Mouse (Mus musculus) neural tube, embryonic 15.5 days (tissue): ENCODE data around the gene Coil. TPM values are rescaled to one million over a fixed set of nuclear protein-coding genes. Genes with fewer than 3 reads are reported as not detected.
"Not testable (repeated sequence)": the region's sequence is repeated elsewhere in the genome, so short reads cannot be mapped to it uniquely, and the experiment has no call there.

Experiments used
- ATAC-seq: fragments of 200-750 bp; cut with Nextera tagmentation; 2 replicates; pipeline ENCODE4 v1.8.0; 2017; ENCODE audit warnings: mild to moderate bottlenecking, moderate TSS enrichment, moderate library complexity; ENCODE audit not compliant: low FRiP score
- H3K27ac ChIP-seq: fragments of 300-500 bp; sonication (generic); replicated peaks from 2 replicates; pipeline ENCODE4 v1.5.1; 2015; ENCODE audit warnings: mild to moderate bottlenecking, inconsistent platforms
- H3K27me3 ChIP-seq: fragments of 300-500 bp; sonication (generic); replicated peaks from 2 replicates; pipeline ENCODE4 v1.6.1; 2015; ENCODE audit warnings: inconsistent platforms
- H3K36me3 ChIP-seq: fragments of 300-500 bp; sonication (generic); 2 replicates; pipeline ENCODE4 v1.6.1; 2015; ENCODE audit warnings: inconsistent platforms
- H3K4me1 ChIP-seq: fragments of 300-500 bp; sonication (generic); 2 replicates; pipeline ENCODE4 v1.6.1; 2015; ENCODE audit warnings: inconsistent platforms
- H3K4me2 ChIP-seq: fragments of 300-500 bp; sonication (generic); 2 replicates; pipeline ENCODE4 v1.6.1; 2015; ENCODE audit warnings: inconsistent platforms, mild to moderate bottlenecking, moderate library complexity
- H3K4me3 ChIP-seq: fragments of 300-500 bp; sonication (generic); replicated peaks from 2 replicates; pipeline ENCODE4 v1.5.1; 2015; ENCODE audit warnings: mild to moderate bottlenecking, inconsistent platforms
- H3K9ac ChIP-seq: fragments of 300-500 bp; sonication (generic); replicated peaks from 2 replicates; pipeline ENCODE4 v1.6.1; 2015; ENCODE audit warnings: mild to moderate bottlenecking, inconsistent platforms
- H3K9me3 ChIP-seq: fragments of 300-500 bp; sonication (generic); replicated peaks from 2 replicates; pipeline ENCODE4 v1.6.1; 2016; ENCODE audit warnings: inconsistent platforms
- WGBS: fragments of 180-500 bp; shearing (Covaris S2); methylation state at CpG from one replicate; pipeline ENCODE4 v1.1.7; 2015; ENCODE audit warnings: mixed read lengths; 5-methylcytosine and 5-hydroxymethylcytosine counted together
- polyA plus RNA-seq: library from polyadenylated mRNA; unstranded; fragments of >200 nt; fragmentation: Nextera tagmentation; extraction: Ambion mirVana; gene quantifications from 2 replicates; pipeline ENCODE4 v1.2.1, GENCODE M21; 2015

Coil gene
- polyA plus RNA-seq, 1 experiment from 2014 or later = 28.5 TPM

GRCm38 (mm10) chr11:88976320-88976719 is 6.3 kb downstream of the Coil start:
- 77% methylated on average over 2 of the region's 2 CpGs for WGBS
- H3K4me3 ChIP-seq = no peak overlapping the region

GRCm38 (mm10) chr11:88977188-88977587 is 7.1 kb downstream of the Coil start:
- Histone ChIP-seq H3K4me2 (no peak overlapping the region), H3K4me3 (no peak overlapping the region), H3K9me3 (no peaks in the 10 kb centered on the region), H3K27ac (no peak overlapping the region), H3K36me3 (peaks cover 10% of the 10 kb centered on the region; the same call in 1 of the 2 replicates), H3K4me1 (peaks cover 19% of the 10 kb centered on the region), H3K9ac (no peak overlapping the region), H3K27me3 (no peaks in the 10 kb centered on the region)
- 93% methylated on average over 5 of the region's 5 CpGs for WGBS
- ATAC-seq = no peak

More at GRCm38 (mm10) chr11:88976320-88976719, 6.3 kb downstream of the Coil start:
- H3K4me1 ChIP-seq = peaks cover 19% of the 10 kb centered on the region
- H3K9ac ChIP-seq = no peak overlapping the region
- ATAC-seq = no peak
- H3K36me3 ChIP-seq = peaks cover 3% of the 10 kb centered on the region; the same call in 1 of the 2 replicates
- no peaks in the 10 kb centered on the region for H3K9me3 ChIP-seq
- H3K4me2 ChIP-seq = no peak overlapping the region
- no peak overlapping the region for H3K27ac ChIP-seq
- no peaks in the 10 kb centered on the region for H3K27me3 ChIP-seq

- no peak overlapping the region for H3K27ac ChIP-seq
- H3K4me1 ChIP-seq = no peaks in the 10 kb centered on the region
- no peak for ATAC-seq
- H3K9me3 ChIP-seq = no peaks in the 10 kb centered on the region
- H3K4me2 ChIP-seq = no peak overlapping the region
- no peaks in the 10 kb centered on the region for H3K27me3 ChIP-seq
- WGBS = 92% methylated on average over 8 of the region's 8 CpGs
- no peak overlapping the region for H3K4me3 ChIP-seq
- no peak overlapping the region for H3K9ac ChIP-seq
- H3K36me3 ChIP-seq = peaks cover 43% of the 10 kb centered on the region
These were observed 11.3 kb downstream of the Coil start for GRCm38 (mm10) chr11:88981337-88981736.

GRCm38 (mm10) chr11:88986616-88987015 is 16.6 kb downstream of the Coil start:
- 91% methylated on average over 10 of the region's 10 CpGs for WGBS

GRCm38 (mm10) chr11:88988956-88989355 is 18.9 kb downstream of the Coil start:
- Histone ChIP-seq H3K9ac (no peak overlapping the region), H3K27me3 (no peaks in the 10 kb centered on the region), H3K4me1 (no peaks in the 10 kb centered on the region), H3K4me3 (no peak overlapping the region), H3K9me3 (no peaks in the 10 kb centered on the region), H3K36me3 (peaks cover 52% of the 10 kb centered on the region), H3K4me2 (no peak overlapping the region), H3K27ac (no peak overlapping the region)
- ATAC-seq = no peak
- 81% methylated on average over 5 of the region's 5 CpGs for WGBS

More at GRCm38 (mm10) chr11:88986616-88987015, 16.6 kb downstream of the Coil start:
- no peak for ATAC-seq
- Histone ChIP-seq H3K27me3 (no peaks in the 10 kb centered on the region), H3K4me2 (no peak overlapping the region), H3K9me3 (no peaks in the 10 kb centered on the region), H3K36me3 (peaks cover 73% of the 10 kb centered on the region), H3K4me3 (no peak overlapping the region), H3K27ac (no peak overlapping the region), H3K4me1 (no peaks in the 10 kb centered on the region), H3K9ac (no peak overlapping the region)

GRCm38 (mm10) chr11:88989530-88989929 is 19.5 kb downstream of the Coil start:
- WGBS = 81% methylated on average over 5 of the region's 5 CpGs
- ATAC-seq = no peak
- no peaks in the 10 kb centered on the region for H3K9me3 ChIP-seq
- peaks cover 49% of the 10 kb centered on the region for H3K36me3 ChIP-seq
- H3K4me2 ChIP-seq = no peak overlapping the region
- H3K27me3 ChIP-seq = no peaks in the 10 kb centered on the region
- H3K27ac ChIP-seq = no peak overlapping the region
- H3K4me3 ChIP-seq = no peak overlapping the region
- no peak overlapping the region for H3K9ac ChIP-seq
- no peaks in the 10 kb centered on the region for H3K4me1 ChIP-seq

- WGBS = 54% methylated on average over 7 of the region's 7 CpGs
- H3K4me2 ChIP-seq = no peak overlapping the region
These were observed 23.1 kb downstream of the Coil start for GRCm38 (mm10) chr11:88993186-88993585.

GRCm38 (mm10) chr11:88993625-88994024 is 23.6 kb downstream of the Coil start:
- no peaks in the 10 kb centered on the region for H3K4me1 ChIP-seq
- no peaks in the 10 kb centered on the region for H3K9me3 ChIP-seq
- ATAC-seq = no peak
- H3K36me3 ChIP-seq = peaks cover 18% of the 10 kb centered on the region
- 14% methylated on average over 5 of the region's 5 CpGs for WGBS
- no peak overlapping the region for H3K4me2 ChIP-seq
- no peak overlapping the region for H3K27ac ChIP-seq
- no peak overlapping the region for H3K4me3 ChIP-seq
- H3K27me3 ChIP-seq = no peaks in the 10 kb centered on the region
- no peak overlapping the region for H3K9ac ChIP-seq

More at GRCm38 (mm10) chr11:88993186-88993585, 23.1 kb downstream of the Coil start:
- Histone ChIP-seq H3K27me3 (no peaks in the 10 kb centered on the region), H3K36me3 (peaks cover 22% of the 10 kb centered on the region), H3K9ac (no peak overlapping the region), H3K4me1 (no peaks in the 10 kb centered on the region), H3K27ac (no peak overlapping the region), H3K9me3 (no peaks in the 10 kb centered on the region), H3K4me3 (no peak overlapping the region)
- no peak for ATAC-seq

- peaks cover 8% of the 10 kb centered on the region for H3K27me3 ChIP-seq
- WGBS = 94% methylated on average over 7 of the region's 7 CpGs
These were observed 24.4 kb downstream of the Coil start for GRCm38 (mm10) chr11:88994492-88994891.

GRCm38 (mm10) chr11:88995616-88996015 is 25.6 kb downstream of the Coil start:
- Histone ChIP-seq H3K4me2 (no peak overlapping the region), H3K27me3 (peaks cover 19% of the 10 kb centered on the region), H3K27ac (no peak overlapping the region), H3K9ac (no peak overlapping the region), H3K36me3 (peaks cover 9% of the 10 kb centered on the region), H3K4me3 (no peak overlapping the region), H3K9me3 (no peaks in the 10 kb centered on the region), H3K4me1 (peaks cover 7% of the 10 kb centered on the region)
- WGBS = 93% methylated on average over 2 of the region's 2 CpGs
- ATAC-seq = no peak

More at GRCm38 (mm10) chr11:88994492-88994891, 24.4 kb downstream of the Coil start:
- H3K27ac ChIP-seq = no peak overlapping the region
- H3K9ac ChIP-seq = no peak overlapping the region
- H3K4me2 ChIP-seq = no peak overlapping the region
- H3K36me3 ChIP-seq = peaks cover 14% of the 10 kb centered on the region
- peaks cover 5% of the 10 kb centered on the region for H3K4me1 ChIP-seq
- no peak overlapping the region for H3K4me3 ChIP-seq
- H3K9me3 ChIP-seq = no peaks in the 10 kb centered on the region
- no peak for ATAC-seq

GRCm38 (mm10) chr11:88996427-88996826 is 26.4 kb downstream of the Coil start:
- H3K36me3 ChIP-seq = peaks cover 1% of the 10 kb centered on the region
- 72% methylated on average over 7 of the region's 7 CpGs for WGBS

GRCm38 (mm10) chr11:88997343-88997742 is 27.3 kb downstream of the Coil start:
- not testable (repeated sequence) for H3K36me3 ChIP-seq, H3K4me2 ChIP-seq, H3K27ac ChIP-seq, H3K9me3 ChIP-seq, ATAC-seq, H3K4me3 ChIP-seq, H3K4me1 ChIP-seq, H3K9ac ChIP-seq
- H3K27me3 ChIP-seq = peaks cover 19% of the 10 kb centered on the region
- WGBS = 91% methylated on average over 5 of the region's 5 CpGs

More at GRCm38 (mm10) chr11:88996427-88996826, 26.4 kb downstream of the Coil start:
- Histone ChIP-seq H3K4me2 (no peak overlapping the region), H3K4me3 (no peak overlapping the region), H3K4me1 (peaks cover 7% of the 10 kb centered on the region), H3K27ac (no peak overlapping the region), H3K9me3 (no peaks in the 10 kb centered on the region), H3K27me3 (peaks cover 19% of the 10 kb centered on the region), H3K9ac (no peak overlapping the region)
- ATAC-seq = no peak
